Mouse (Mus musculus): ENCODE measurements around the gene Tspan15. TPM values are rescaled to one million over a fixed set of nuclear protein-coding genes. Genes with fewer than 3 reads are reported as not detected.

Tspan15 gene
- polyA plus RNA-seq (2014; fragmentation: Nextera tagmentation; extraction: Ambion mirVana): 14.5 and 14.6 TPM in 2 replicates

GRCm38 (mm10) chr10:62230708-62231394, at the start of gene Tspan15:
Tspan15 (minus strand) TSS chr10:62231251.
- ATAC-seq (ENCODE audit: low FRiP score) (peak; percentile 96), DNase-seq (ENCODE audit: low spot score) (peak; percentile 87)
- H3K27me3 ChIP-seq (ENCODE audit: control insufficient read depth, insufficient read depth, low read length): no peaks in the 10 kb centered on the region
- peak within 1 kb of the TSS; percentile 94 for H3K4me2 ChIP-seq (replicated peaks)
- WGBS: under 1% methylated on average over 59 of the region's 59 CpGs
- no peaks in the 10 kb centered on the region for H3K9me3 ChIP-seq (ENCODE audit: control insufficient read depth, low read length)
- no peaks in the 10 kb centered on the region for H3K36me3 ChIP-seq (replicated peaks; ENCODE audit: control insufficient read depth, insufficient read depth)
- H3K27ac ChIP-seq: peak within 1 kb of the TSS; percentile 28; the same call in 1 of the 2 replicates
- H3K4me3 ChIP-seq (replicated peaks; ENCODE audit: low read length): peak within 1 kb of the TSS; percentile 60
- H3K4me1 ChIP-seq (replicated peaks; ENCODE audit: control insufficient read depth, insufficient read depth, low read length): peaks cover 6% of the 10 kb centered on the region; the same call in 1 of the 2 replicates
- H3K9ac ChIP-seq: peak within 1 kb of the TSS; percentile 61

- Histone ChIP-seq H3K4me3 (replicated peaks; ENCODE audit: low read length) (no peak overlapping the region), H3K9ac (no peak overlapping the region), H3K4me2 (replicated peaks) (no peak overlapping the region), H3K4me1 (replicated peaks; ENCODE audit: control insufficient read depth, insufficient read depth, low read length) (no peaks in the 10 kb centered on the region), H3K27me3 (ENCODE audit: control insufficient read depth, insufficient read depth, low read length) (no peaks in the 10 kb centered on the region), H3K27ac (no peak overlapping the region), H3K36me3 (replicated peaks; ENCODE audit: control insufficient read depth, insufficient read depth) (peaks cover 73% of the 10 kb centered on the region), H3K9me3 (ENCODE audit: control insufficient read depth, low read length) (no peaks in the 10 kb centered on the region)
- ATAC-seq (ENCODE audit: low FRiP score) (no peak), DNase-seq (ENCODE audit: low spot score) (no peak)
- 91% methylated on average over 4 of the region's 4 CpGs for WGBS
Observed at GRCm38 (mm10) chr10:62279671-62280070, 48.6 kb upstream of the Tspan15 start.

DNA sequence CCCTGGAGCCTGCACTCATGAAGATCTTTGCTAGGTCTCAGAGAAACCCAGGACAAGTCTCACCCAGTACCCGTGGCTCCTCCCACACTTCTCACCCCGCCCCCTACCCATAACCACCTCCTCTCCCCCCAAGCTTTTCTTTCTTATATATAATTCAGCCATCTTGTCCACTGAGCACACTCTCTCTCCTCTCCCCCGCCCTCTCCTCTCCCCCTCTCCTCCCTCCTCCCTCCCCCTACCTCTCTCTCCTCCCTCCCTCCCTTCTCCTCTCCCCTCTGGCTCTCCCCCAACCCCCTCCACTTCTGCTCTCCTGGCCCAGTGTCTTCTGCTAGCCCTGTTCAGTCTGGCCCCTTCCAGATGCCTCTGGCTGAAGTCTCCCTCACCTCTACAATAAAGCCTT, 48.0 kb upstream of the Tspan15 start:
- H3K9me3 ChIP-seq (ENCODE audit: control insufficient read depth, low read length): no peaks in the 10 kb centered on the region
- DNase-seq (ENCODE audit: low spot score) (no peak), ATAC-seq (ENCODE audit: low FRiP score) (no peak)
- H3K9ac ChIP-seq: no peak overlapping the region
- 63% methylated on average over 3 of the region's 3 CpGs for WGBS
- no peaks in the 10 kb centered on the region for H3K27me3 ChIP-seq (ENCODE audit: control insufficient read depth, insufficient read depth, low read length)
- H3K4me1 ChIP-seq (replicated peaks; ENCODE audit: control insufficient read depth, insufficient read depth, low read length): no peaks in the 10 kb centered on the region
- no peak overlapping the region for H3K27ac ChIP-seq
- H3K4me3 ChIP-seq (replicated peaks; ENCODE audit: low read length): no peak overlapping the region
- no peak overlapping the region for H3K4me2 ChIP-seq (replicated peaks)
- peaks cover 73% of the 10 kb centered on the region for H3K36me3 ChIP-seq (replicated peaks; ENCODE audit: control insufficient read depth, insufficient read depth)

- Histone ChIP-seq H3K27me3 (ENCODE audit: control insufficient read depth, insufficient read depth, low read length) (no peaks in the 10 kb centered on the region), H3K9ac (no peak overlapping the region), H3K4me3 (replicated peaks; ENCODE audit: low read length) (no peak overlapping the region), H3K9me3 (ENCODE audit: control insufficient read depth, low read length) (no peaks in the 10 kb centered on the region), H3K36me3 (replicated peaks; ENCODE audit: control insufficient read depth, insufficient read depth) (peaks cover 71% of the 10 kb centered on the region), H3K27ac (no peak overlapping the region), H3K4me1 (replicated peaks; ENCODE audit: control insufficient read depth, insufficient read depth, low read length) (no peaks in the 10 kb centered on the region), H3K4me2 (replicated peaks) (no peak overlapping the region)
- ATAC-seq (ENCODE audit: low FRiP score) (no peak), DNase-seq (ENCODE audit: low spot score) (no peak)
- WGBS: 92% methylated on average over 18 of the region's 19 CpGs
Observed at GRCm38 (mm10) chr10:62277499-62278293, 46.6 kb upstream of the Tspan15 start.

DNA sequence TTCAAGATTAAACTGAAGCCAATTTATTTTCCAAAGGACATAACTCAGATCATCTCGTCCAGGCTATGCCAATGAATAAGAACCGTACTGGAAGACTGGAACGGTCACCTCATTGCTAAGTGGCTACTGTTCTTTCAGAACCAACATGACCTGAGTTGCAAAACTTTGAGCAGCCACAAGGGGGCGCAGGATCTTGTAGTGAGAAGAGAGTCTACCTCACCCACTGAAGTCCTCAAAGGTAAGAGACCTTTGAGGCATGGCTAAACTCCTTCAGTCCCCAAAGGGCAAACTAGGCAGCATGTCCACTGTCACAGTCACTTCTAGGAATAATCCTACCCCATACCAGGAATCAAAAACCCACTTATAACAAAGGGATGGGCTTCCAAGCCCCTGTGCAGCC, 44.2 kb upstream of the Tspan15 start:
- Histone ChIP-seq H3K4me2 (replicated peaks) (no peak overlapping the region), H3K4me3 (replicated peaks; ENCODE audit: low read length) (no peak overlapping the region), H3K27ac (no peak overlapping the region), H3K4me1 (replicated peaks; ENCODE audit: control insufficient read depth, insufficient read depth, low read length) (no peaks in the 10 kb centered on the region), H3K27me3 (ENCODE audit: control insufficient read depth, insufficient read depth, low read length) (no peaks in the 10 kb centered on the region), H3K9ac (no peak overlapping the region), H3K36me3 (replicated peaks; ENCODE audit: control insufficient read depth, insufficient read depth) (peaks cover 65% of the 10 kb centered on the region), H3K9me3 (ENCODE audit: control insufficient read depth, low read length) (no peaks in the 10 kb centered on the region)
- peak; percentile 88 for DNase-seq (ENCODE audit: low spot score)
- WGBS: 41% methylated on average over 4 of the region's 4 CpGs
- ATAC-seq (ENCODE audit: low FRiP score): no peak

DNA sequence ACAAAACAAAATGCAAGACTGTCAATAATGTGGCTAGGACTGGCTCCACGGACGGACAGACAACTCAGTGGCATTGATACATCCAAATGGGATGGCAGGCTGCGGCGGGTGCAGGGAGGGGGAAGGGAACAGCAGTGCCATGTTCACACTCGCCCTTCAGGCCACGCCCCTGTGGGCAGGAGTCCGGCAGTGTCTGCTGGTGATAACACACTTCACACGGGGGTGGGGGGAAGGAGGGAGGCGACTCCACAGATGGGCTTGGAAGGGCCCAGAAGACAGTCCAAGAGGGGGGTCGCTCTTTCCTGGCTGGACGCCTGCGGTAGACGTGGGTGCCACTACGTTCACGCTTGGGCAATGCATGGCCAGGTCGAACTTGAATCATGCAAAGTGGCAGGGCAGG, 38.2 kb upstream of the Tspan15 start:
- H3K27me3 ChIP-seq (ENCODE audit: control insufficient read depth, insufficient read depth, low read length): no peaks in the 10 kb centered on the region
- no peak overlapping the region for H3K4me2 ChIP-seq (replicated peaks)
- H3K9ac ChIP-seq: no peak overlapping the region
- no peaks in the 10 kb centered on the region for H3K4me1 ChIP-seq (replicated peaks; ENCODE audit: control insufficient read depth, insufficient read depth, low read length)
- no peaks in the 10 kb centered on the region for H3K9me3 ChIP-seq (ENCODE audit: control insufficient read depth, low read length)
- WGBS: 87% methylated on average over 16 of the region's 16 CpGs
- no peak overlapping the region for H3K4me3 ChIP-seq (replicated peaks; ENCODE audit: low read length)
- DNase-seq (ENCODE audit: low spot score): no peak
- H3K27ac ChIP-seq: no peak overlapping the region
- ATAC-seq (ENCODE audit: low FRiP score): no peak
- peaks cover 50% of the 10 kb centered on the region for H3K36me3 ChIP-seq (replicated peaks; ENCODE audit: control insufficient read depth, insufficient read depth)

GRCm38 (mm10) chr10:62264299-62264698, 33.2 kb upstream of the Tspan15 start:
- Histone ChIP-seq H3K27ac (no peak overlapping the region), H3K9me3 (ENCODE audit: control insufficient read depth, low read length) (no peaks in the 10 kb centered on the region), H3K4me3 (replicated peaks; ENCODE audit: low read length) (no peak overlapping the region), H3K36me3 (replicated peaks; ENCODE audit: control insufficient read depth, insufficient read depth) (peaks cover 9% of the 10 kb centered on the region), H3K27me3 (ENCODE audit: control insufficient read depth, insufficient read depth, low read length) (no peaks in the 10 kb centered on the region), H3K9ac (no peak overlapping the region), H3K4me2 (replicated peaks) (no peak overlapping the region), H3K4me1 (replicated peaks; ENCODE audit: control insufficient read depth, insufficient read depth, low read length) (no peaks in the 10 kb centered on the region)
- 90% methylated on average over 2 of the region's 2 CpGs for WGBS
- ATAC-seq (ENCODE audit: low FRiP score): no peak
- DNase-seq (ENCODE audit: low spot score): no peak

GRCm38 (mm10) chr10:62261115-62261886, 30.2 kb upstream of the Tspan15 start:
- Histone ChIP-seq H3K36me3 (replicated peaks; ENCODE audit: control insufficient read depth, insufficient read depth) (no peaks in the 10 kb centered on the region), H3K9me3 (ENCODE audit: control insufficient read depth, low read length) (no peaks in the 10 kb centered on the region), H3K27me3 (ENCODE audit: control insufficient read depth, insufficient read depth, low read length) (no peaks in the 10 kb centered on the region), H3K4me2 (replicated peaks) (no peak overlapping the region), H3K9ac (no peak overlapping the region), H3K4me1 (replicated peaks; ENCODE audit: control insufficient read depth, insufficient read depth, low read length) (no peaks in the 10 kb centered on the region), H3K27ac (no peak overlapping the region), H3K4me3 (replicated peaks; ENCODE audit: low read length) (no peak overlapping the region)
- peak; percentile 57; the same call in 1 of the 2 replicates for ATAC-seq (ENCODE audit: low FRiP score)
- peak; percentile 69 for DNase-seq (ENCODE audit: low spot score)
- 21% methylated on average over 18 of the region's 18 CpGs for WGBS

DNA sequence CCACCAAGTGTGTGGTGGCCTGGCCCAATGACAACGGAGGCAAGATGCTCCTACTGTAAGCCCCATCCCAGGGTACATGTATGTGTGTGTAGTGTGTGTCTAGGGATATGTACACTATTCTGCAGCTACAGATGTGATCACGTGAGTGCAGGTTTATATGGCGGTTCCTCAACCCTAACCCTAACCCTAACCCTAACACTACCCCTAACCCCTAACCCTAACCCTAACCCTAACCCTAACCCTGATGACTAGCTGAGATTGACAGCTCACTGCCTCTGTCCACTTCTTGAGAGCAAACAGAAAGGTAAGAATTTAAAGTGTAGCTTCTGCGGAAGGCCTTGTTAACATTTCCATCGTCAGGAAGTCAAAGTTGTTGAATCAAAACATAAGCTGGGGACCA, 27.2 kb upstream of the Tspan15 start:
- no peak for ATAC-seq (ENCODE audit: low FRiP score)
- WGBS: 95% methylated on average over 5 of the region's 5 CpGs

More for the DNA sequence above, 27.2 kb upstream of the Tspan15 start:
- Histone ChIP-seq H3K36me3 (replicated peaks; ENCODE audit: control insufficient read depth, insufficient read depth) (no peaks in the 10 kb centered on the region), H3K4me1 (replicated peaks; ENCODE audit: control insufficient read depth, insufficient read depth, low read length) (no peaks in the 10 kb centered on the region), H3K4me2 (replicated peaks) (no peak overlapping the region), H3K9ac (no peak overlapping the region), H3K9me3 (ENCODE audit: control insufficient read depth, low read length) (no peaks in the 10 kb centered on the region), H3K4me3 (replicated peaks; ENCODE audit: low read length) (no peak overlapping the region), H3K27ac (no peak overlapping the region), H3K27me3 (ENCODE audit: control insufficient read depth, insufficient read depth, low read length) (no peaks in the 10 kb centered on the region)
- no peak for DNase-seq (ENCODE audit: low spot score)
